Mouse (Mus musculus): ENCODE measurements around the gene Myo1e. TPM values are rescaled to one million over a fixed set of nuclear protein-coding genes. Genes with fewer than 3 reads are reported as not detected.

Gene Myo1e
- polyA plus RNA-seq, 2 experiments, result 1.1 to 1.8 TPM

GRCm38 (mm10) chr9:70220461-70221170, 13.5 kb downstream of the Myo1e start:
- no peaks in the 10 kb centered on the region for H3K27me3 ChIP-seq (ENCODE audit: control insufficient read depth, insufficient read depth, low read length)
- no peak overlapping the region for H3K9ac ChIP-seq (replicated peaks)
- no peak overlapping the region for H3K4me3 ChIP-seq (ENCODE audit: insufficient read depth in 1 of 2, low read depth in 2 of 2, low read length in 2 of 2)
- no peaks in the 10 kb centered on the region for H3K9me3 ChIP-seq (ENCODE audit: control insufficient read depth, low read length)
- ATAC-seq (ENCODE audit: insufficient read depth) (no peak), DNase-seq (ENCODE audit: low read depth in 3 of 3, low spot score in 3 of 3) (no peak)
- TF ChIP-seq EP300 (IDR thresholded peaks at IDR 0.05; ENCODE audit: low read depth) (no peak), CTCF (IDR thresholded peaks at IDR 0.05; ENCODE audit: low read depth) (no peak)
- WGBS (ENCODE audit: insufficient replicate concordance), result 34% methylated on average over 7 of the region's 7 CpGs
- no peaks in the 10 kb centered on the region for H3K36me3 ChIP-seq (replicated peaks; ENCODE audit: control insufficient read depth, insufficient read depth, low read depth)
- peaks cover 0 to 3% of the 10 kb centered on the region in 2 experiments; a peak in 2 of 4 replicates for H3K4me1 ChIP-seq (replicated peaks; ENCODE audit: control insufficient read depth in 2 of 2, insufficient read depth in 2 of 2, low read length in 1 of 2)
- H3K4me2 ChIP-seq (ENCODE audit: low read depth), result no peak overlapping the region
- no peak overlapping the region for H3K27ac ChIP-seq

DNA sequence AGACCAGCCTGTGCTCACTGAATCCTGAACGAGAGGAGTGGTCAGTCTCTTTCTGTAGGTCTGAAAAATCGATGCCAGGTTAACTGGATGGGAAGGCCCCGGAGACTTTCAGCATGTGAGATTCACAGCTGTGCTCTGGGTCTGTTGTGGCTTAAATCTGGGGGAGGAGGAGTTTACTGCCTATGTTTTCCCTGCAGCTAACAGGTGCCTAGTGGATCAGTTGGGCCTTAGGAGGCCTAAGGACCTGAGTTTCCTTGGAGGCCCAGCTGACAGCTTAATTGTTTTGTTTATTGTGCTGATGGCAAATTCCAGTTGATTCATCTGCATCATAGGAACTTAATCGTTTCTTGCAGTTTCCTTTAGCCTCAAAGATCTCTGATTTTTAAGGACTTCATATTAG, 16.0 kb downstream of the Myo1e start:
- TF ChIP-seq CTCF (IDR thresholded peaks at IDR 0.05; ENCODE audit: low read depth) (no peak), EP300 (IDR thresholded peaks at IDR 0.05; ENCODE audit: low read depth) (no peak)
- Histone ChIP-seq H3K27ac (no peak overlapping the region), H3K4me3 (ENCODE audit: insufficient read depth in 1 of 2, low read depth in 2 of 2, low read length in 2 of 2) (no peak overlapping the region), H3K9me3 (ENCODE audit: control insufficient read depth, low read length) (no peaks in the 10 kb centered on the region), H3K4me1 (replicated peaks; ENCODE audit: control insufficient read depth in 2 of 2, insufficient read depth in 2 of 2, low read length in 1 of 2) (peaks cover 0 to 3% of the 10 kb centered on the region in 2 experiments; a peak in 2 of 4 replicates), H3K27me3 (ENCODE audit: control insufficient read depth, insufficient read depth, low read length) (no peaks in the 10 kb centered on the region), H3K36me3 (replicated peaks; ENCODE audit: control insufficient read depth, insufficient read depth, low read depth) (no peaks in the 10 kb centered on the region), H3K9ac (replicated peaks) (no peak overlapping the region), H3K4me2 (ENCODE audit: low read depth) (no peak overlapping the region)
- ATAC-seq (ENCODE audit: insufficient read depth), result no peak
- DNase-seq (ENCODE audit: low read depth in 3 of 3, low spot score in 3 of 3), result no peak
- 44% methylated on average over 4 of the region's 4 CpGs for WGBS (ENCODE audit: insufficient replicate concordance)

DNA sequence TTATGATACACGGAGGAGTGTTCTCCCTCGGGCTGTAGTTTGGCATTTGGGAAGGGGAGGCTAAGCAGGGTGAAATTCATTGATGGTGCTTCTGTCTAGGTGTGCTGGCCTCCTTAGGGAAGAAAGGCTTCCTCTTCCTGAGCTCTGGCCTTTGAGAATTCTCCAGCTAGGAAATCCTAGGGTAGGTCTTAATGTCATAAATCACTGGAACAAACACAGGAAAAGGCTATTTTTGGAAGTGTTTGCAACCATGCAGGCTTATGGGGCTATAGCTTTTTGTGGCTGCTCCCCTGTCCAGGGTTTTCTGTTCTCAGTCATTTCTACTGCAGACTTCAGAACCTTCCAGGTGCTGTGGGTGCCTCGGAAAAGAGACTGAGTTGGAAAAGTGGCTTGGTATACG, 16.9 kb downstream of the Myo1e start:
- H3K27me3 ChIP-seq (ENCODE audit: control insufficient read depth, insufficient read depth, low read length), result no peaks in the 10 kb centered on the region
- no peaks in the 10 kb centered on the region for H3K9me3 ChIP-seq (ENCODE audit: control insufficient read depth, low read length)
- TF ChIP-seq EP300 (IDR thresholded peaks at IDR 0.05; ENCODE audit: low read depth) (no peak), CTCF (IDR thresholded peaks at IDR 0.05; ENCODE audit: low read depth) (no peak)
- no peak overlapping the region for H3K4me3 ChIP-seq (ENCODE audit: insufficient read depth in 1 of 2, low read depth in 2 of 2, low read length in 2 of 2)
- H3K9ac ChIP-seq (replicated peaks), result no peak overlapping the region
- peaks cover 0 to 3% of the 10 kb centered on the region in 2 experiments; a peak in 2 of 4 replicates for H3K4me1 ChIP-seq (replicated peaks; ENCODE audit: control insufficient read depth in 2 of 2, insufficient read depth in 2 of 2, low read length in 1 of 2)
- no peak for ATAC-seq (ENCODE audit: insufficient read depth)
- no peak for DNase-seq (ENCODE audit: low read depth in 3 of 3, low spot score in 3 of 3)
- H3K27ac ChIP-seq, result no peak overlapping the region
- H3K36me3 ChIP-seq (replicated peaks; ENCODE audit: control insufficient read depth, insufficient read depth, low read depth), result no peaks in the 10 kb centered on the region
- H3K4me2 ChIP-seq (ENCODE audit: low read depth), result no peak overlapping the region
- WGBS (ENCODE audit: insufficient replicate concordance), result 45% methylated on average over 4 of the region's 4 CpGs

DNA sequence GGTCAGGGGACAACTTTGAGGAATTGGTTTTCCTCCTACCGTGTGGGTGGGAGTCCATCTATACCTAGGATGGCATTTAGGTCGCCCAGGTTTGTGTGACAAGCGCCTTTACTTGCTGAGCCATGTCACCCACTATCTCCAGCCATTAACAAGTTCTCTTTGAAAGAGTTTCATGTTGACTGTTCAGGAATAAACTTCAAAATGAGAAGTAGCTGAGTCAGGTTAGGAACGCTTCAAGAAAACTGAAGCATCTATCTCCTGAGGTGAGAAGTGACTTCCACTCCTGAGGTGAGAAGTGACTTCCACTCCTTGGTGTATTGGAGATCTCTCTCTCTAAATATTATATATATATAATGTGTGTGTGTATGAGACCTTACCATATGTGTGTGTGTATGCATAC, 19.2 kb downstream of the Myo1e start:
- WGBS (ENCODE audit: insufficient replicate concordance), result 65% methylated on average over 4 of the region's 4 CpGs
- no peak for TF ChIP-seq EP300 (IDR thresholded peaks at IDR 0.05; ENCODE audit: low read depth)
- no peak for TF ChIP-seq CTCF (IDR thresholded peaks at IDR 0.05; ENCODE audit: low read depth)
- H3K4me3 ChIP-seq (ENCODE audit: insufficient read depth in 1 of 2, low read depth in 2 of 2, low read length in 2 of 2), result no peak overlapping the region
- no peaks in the 10 kb centered on the region for H3K27me3 ChIP-seq (ENCODE audit: control insufficient read depth, insufficient read depth, low read length)
- H3K36me3 ChIP-seq (replicated peaks; ENCODE audit: control insufficient read depth, insufficient read depth, low read depth), result no peaks in the 10 kb centered on the region
- no peak for ATAC-seq (ENCODE audit: insufficient read depth)
- no peak for DNase-seq (ENCODE audit: low read depth in 3 of 3, low spot score in 3 of 3)
- H3K4me2 ChIP-seq (ENCODE audit: low read depth), result no peak overlapping the region
- H3K4me1 ChIP-seq (replicated peaks; ENCODE audit: control insufficient read depth in 2 of 2, insufficient read depth in 2 of 2, low read length in 1 of 2), result peaks cover 0 to 3% of the 10 kb centered on the region in 2 experiments; a peak in 2 of 4 replicates
- H3K27ac ChIP-seq, result no peak overlapping the region
- no peak overlapping the region for H3K9ac ChIP-seq (replicated peaks)
- H3K9me3 ChIP-seq (ENCODE audit: control insufficient read depth, low read length), result no peaks in the 10 kb centered on the region

GRCm38 (mm10) chr9:70229823-70230222, 22.7 kb downstream of the Myo1e start:
- H3K4me1 ChIP-seq (replicated peaks; ENCODE audit: control insufficient read depth in 2 of 2, insufficient read depth in 2 of 2, low read length in 1 of 2), result no peaks in the 10 kb centered on the region; a peak in 1 of 4 replicates
- no peak overlapping the region for H3K4me3 ChIP-seq (ENCODE audit: insufficient read depth in 1 of 2, low read depth in 2 of 2, low read length in 2 of 2)
- WGBS (ENCODE audit: insufficient replicate concordance), result 67% methylated on average over 8 of the region's 8 CpGs
- DNase-seq (ENCODE audit: low read depth in 3 of 3, low spot score in 3 of 3) (no peak), ATAC-seq (ENCODE audit: insufficient read depth) (no peak)
- TF ChIP-seq CTCF (IDR thresholded peaks at IDR 0.05; ENCODE audit: low read depth) (no peak), EP300 (IDR thresholded peaks at IDR 0.05; ENCODE audit: low read depth) (no peak)
- no peak overlapping the region for H3K9ac ChIP-seq (replicated peaks)
- no peak overlapping the region for H3K27ac ChIP-seq
- no peak overlapping the region for H3K4me2 ChIP-seq (ENCODE audit: low read depth)
- no peaks in the 10 kb centered on the region for H3K27me3 ChIP-seq (ENCODE audit: control insufficient read depth, insufficient read depth, low read length)
- H3K36me3 ChIP-seq (replicated peaks; ENCODE audit: control insufficient read depth, insufficient read depth, low read depth), result no peaks in the 10 kb centered on the region
- H3K9me3 ChIP-seq (ENCODE audit: control insufficient read depth, low read length), result no peaks in the 10 kb centered on the region
